Mouse (Mus musculus) T-helper 17 cell (primary cell): ENCODE results near the gene Olfr1138.

ENCODE experiments used
- in situ Hi-C, 2 experiments: fragments of 300-600 bp; cut with MboI, MseI; formaldehyde crosslinking; loops; 1 replicate in 1 of 2; 2 replicates in 1 of 2; pipeline ENCODE4 v1.15.1; 2025; ENCODE audit warnings: high pct_unique_total_duplicates in 2 of 2

The Olfr1138 gene

DNA sequence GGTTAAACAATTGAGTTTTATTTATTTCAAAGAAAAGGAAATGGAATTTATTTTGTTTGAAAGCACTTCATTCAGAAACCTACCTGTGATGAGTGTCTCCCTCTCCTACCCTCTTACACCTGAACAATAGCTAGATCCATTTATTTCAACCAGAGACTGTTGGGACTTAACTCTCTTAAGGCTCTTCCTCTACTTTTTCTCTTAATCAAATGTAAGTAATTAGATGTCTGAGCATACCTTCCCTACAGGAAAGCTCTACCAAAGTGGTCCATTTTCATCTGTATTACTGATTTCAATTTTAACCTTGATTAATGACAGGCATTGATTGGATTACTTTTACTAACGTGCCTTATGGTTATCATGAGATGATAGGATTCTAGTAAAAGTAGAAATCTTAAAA lies at the start of gene Olfr1138:
Olfr1138 (minus strand) TSS at position 101 of the 400 bp plus-strand sequence.
- in situ Hi-C loops = no loop called here

DNA sequence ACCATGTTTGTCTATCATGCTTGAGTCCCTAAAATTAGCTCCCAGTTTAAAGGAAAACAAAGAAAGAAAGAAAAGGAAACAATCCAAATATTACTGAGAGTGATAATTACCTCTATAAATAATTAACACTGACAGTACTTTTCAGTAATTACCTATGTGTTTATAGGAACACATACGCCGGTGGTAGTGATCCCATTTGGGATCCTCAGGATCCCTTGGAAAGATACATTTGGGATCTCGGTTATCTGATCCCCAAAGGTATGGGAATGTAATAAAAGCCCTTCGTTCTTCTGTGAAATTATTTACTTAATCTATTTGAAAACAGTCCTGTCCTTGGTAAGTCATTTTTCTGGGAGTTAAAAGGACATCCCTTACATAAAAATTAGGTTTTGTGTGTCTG lies 39.4 kb upstream of the Olfr1138 start, which contains the start of gene Olfr152:
Olfr152 (plus strand) TSS at position 301 of the 400 bp plus-strand sequence.
- in situ Hi-C loops = no loop called here

DNA sequence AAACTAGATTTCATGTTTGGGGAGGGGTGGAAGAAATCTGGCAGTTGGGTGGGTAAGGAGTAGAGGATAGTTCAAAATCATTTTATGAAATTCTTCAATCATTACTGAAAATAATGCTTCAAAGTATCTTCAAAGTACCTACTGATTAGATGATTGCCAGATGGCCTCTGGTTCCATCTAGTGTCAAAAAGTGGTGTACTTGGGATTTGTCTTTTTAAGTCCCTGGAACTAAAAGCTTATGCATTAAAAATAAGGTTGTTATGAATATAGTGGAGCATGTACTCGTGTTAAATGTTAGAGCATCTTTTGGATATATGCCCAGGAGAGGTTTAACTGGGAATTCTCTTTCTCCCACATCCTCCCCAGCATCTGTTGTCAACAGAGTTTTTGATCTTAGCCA lies 36.4 kb upstream of the Olfr1138 start:
- in situ Hi-C loops = no loop called here

DNA sequence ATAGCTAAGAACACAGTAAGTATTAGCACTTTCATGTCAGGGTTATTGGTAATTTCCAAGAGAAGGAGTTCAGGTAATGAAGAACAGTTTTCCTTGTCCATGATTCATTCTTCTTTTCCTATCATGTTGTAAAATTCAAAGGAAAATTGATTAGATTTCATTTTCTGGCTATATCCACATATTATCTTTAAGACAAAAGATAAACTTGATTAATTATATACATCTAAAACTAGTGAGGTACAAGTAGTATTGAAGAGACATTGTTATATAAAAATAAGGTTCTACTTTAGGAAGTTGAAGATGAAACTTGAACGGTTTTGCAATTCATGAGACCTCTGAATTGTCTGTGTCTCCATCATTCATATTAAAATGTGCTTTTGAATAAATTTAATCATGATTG lies 14.1 kb upstream of the Olfr1138 start, which contains the start of gene Olfr1141:
Olfr1141 (minus strand) TSS at position 101 of the 400 bp plus-strand sequence.
- in situ Hi-C loops = no loop called here

DNA sequence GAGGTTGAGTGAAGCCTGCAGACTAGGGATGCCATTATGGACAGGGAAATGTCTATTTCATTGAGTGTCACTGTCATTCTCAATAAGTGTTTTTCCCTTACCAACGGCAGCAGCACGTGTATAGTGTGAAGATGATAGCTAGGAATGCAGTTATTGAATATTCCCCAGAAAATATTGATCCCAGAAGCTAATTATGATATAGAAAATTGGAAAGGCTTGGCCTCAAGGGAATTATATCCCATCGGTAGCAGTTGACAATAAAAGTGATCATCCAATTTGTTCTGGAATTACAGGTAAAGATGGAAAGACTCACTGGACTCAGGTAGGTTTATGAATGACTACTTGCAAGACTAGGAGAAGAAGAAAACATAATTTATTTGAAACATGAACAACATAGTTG lies 3.7 kb upstream of the Olfr1138 start, which contains the start of gene Olfr1140:
Olfr1140 (plus strand) TSS at position 301 of the 400 bp plus-strand sequence.
- in situ Hi-C loops = no loop called here

DNA sequence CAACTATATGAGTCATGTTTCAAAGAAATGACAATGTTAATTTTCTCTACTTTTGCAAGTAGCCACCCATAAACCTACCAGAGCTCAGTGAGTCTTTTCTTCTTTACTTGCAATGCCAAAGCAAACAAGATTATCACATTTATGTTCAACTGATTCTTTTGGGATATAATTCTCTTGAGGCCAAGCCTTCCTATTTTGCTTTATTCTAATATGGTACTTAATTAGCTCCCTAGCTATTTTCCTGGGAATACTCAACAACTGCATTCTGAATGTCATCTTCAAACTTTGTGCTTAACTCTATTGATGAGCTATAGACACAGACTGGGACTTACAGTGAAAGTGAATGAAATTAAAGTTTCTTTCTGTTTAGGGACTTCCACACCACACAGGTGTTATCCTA lies 26.7 kb downstream of the Olfr1138 start, which contains the start of gene Olfr1137:
Olfr1137 (minus strand) TSS at position 101 of the 400 bp plus-strand sequence.
- in situ Hi-C loops = no loop called here

DNA sequence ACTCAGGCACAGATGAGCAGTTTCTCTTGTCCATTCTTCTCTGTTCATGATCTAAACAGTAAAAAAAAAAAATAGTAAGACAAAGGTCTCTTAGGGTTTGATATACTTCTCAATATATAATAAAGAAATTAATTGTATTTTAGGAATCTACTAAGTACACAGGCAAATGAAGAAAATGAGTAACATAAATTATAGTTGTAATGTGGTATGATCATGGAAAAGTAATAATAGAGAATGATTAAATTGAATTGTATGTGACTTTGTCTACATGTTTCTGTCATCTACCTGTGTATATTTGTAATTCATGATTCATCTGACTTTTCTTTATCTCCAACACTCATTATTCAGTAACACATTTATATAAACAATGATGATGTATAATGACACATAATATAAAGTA lies 45.9 kb downstream of the Olfr1138 start, which contains the start of gene Olfr1136:
Olfr1136 (minus strand) TSS at position 101 of the 400 bp plus-strand sequence.
- in situ Hi-C loops = no loop called here
